Mouse (Mus musculus): ENCODE results near the gene Pgs1.

DNA sequence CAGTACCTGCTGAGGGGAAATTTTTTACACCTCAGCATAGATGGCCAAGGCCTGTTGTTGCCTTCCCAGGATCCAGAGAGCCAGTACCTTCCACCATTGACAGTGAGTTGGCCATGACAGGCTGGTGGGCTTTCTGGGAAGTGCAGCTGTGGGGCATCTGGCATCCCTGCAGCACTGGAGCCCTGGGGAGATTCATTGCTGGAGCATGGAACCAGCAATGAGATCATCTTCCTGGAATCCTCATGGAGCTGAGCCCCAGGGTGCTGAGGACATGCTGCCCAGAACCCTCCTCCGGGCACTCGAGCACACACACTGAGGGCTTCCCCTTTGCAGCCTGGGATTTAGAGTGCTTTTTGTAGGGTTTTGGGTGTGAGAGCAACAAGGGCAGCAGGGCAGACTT, 9.2 kb downstream of the Pgs1 start:
- TF ChIP-seq POLR2A (IDR thresholded peaks at IDR 0.05; ENCODE audit: insufficient read depth, low read depth, low read length) (no peak), EP300 (IDR thresholded peaks at IDR 0.05; ENCODE audit: insufficient read depth, low read depth, low read length) (no peak), CTCF (IDR thresholded peaks at IDR 0.05) (no peak)
